Mouse (Mus musculus): ENCODE results near the gene Spsb2. TPM values are rescaled to one million over a fixed set of nuclear protein-coding genes. Genes with fewer than 3 reads are reported as not detected.
"Not testable (repeated sequence)": the region's sequence is repeated elsewhere in the genome, so short reads cannot be mapped to it uniquely, and the experiment has no call there.

Gene Spsb2
- polyA plus RNA-seq, 1 experiment from 2014 or later = 8.6 TPM

- no peak overlapping the region for H3K4me2 ChIP-seq (ENCODE audit: low read depth, low read length)
- H3K9ac ChIP-seq (ENCODE audit: low read depth, low read length) = no peak overlapping the region
- ATAC-seq (ENCODE audit: low read depth) = no peak
- H3K9me3 ChIP-seq (replicated peaks; ENCODE audit: control insufficient read depth, low read length) = no peaks in the 10 kb centered on the region
- H3K27ac ChIP-seq (ENCODE audit: low read length) = no peak overlapping the region
- WGBS (ENCODE audit: insufficient replicate concordance) = 74% methylated on average over 5 of the region's 5 CpGs
- H3K4me3 ChIP-seq (ENCODE audit: low read depth, low read length) = no peak overlapping the region
- H3K27me3 ChIP-seq (ENCODE audit: control insufficient read depth, insufficient read depth, low read depth, low read length) = no peaks in the 10 kb centered on the region
- peaks cover 56% of the 10 kb centered on the region for H3K36me3 ChIP-seq (ENCODE audit: control insufficient read depth, insufficient read depth)
- no peaks in the 10 kb centered on the region for H3K4me1 ChIP-seq (ENCODE audit: control insufficient read depth, low read depth, low read length)
Measured at GRCm38 (mm10) chr6:124820891-124821290, 12.4 kb downstream of the Spsb2 start.

GRCm38 (mm10) chr6:124822049-124822448 lies 13.6 kb downstream of the Spsb2 start:
- ATAC-seq (ENCODE audit: low read depth) = no peak
- H3K27me3 ChIP-seq (ENCODE audit: control insufficient read depth, insufficient read depth, low read depth, low read length) = no peaks in the 10 kb centered on the region
- H3K4me1 ChIP-seq (ENCODE audit: control insufficient read depth, low read depth, low read length) = no peaks in the 10 kb centered on the region
- H3K4me2 ChIP-seq (ENCODE audit: low read depth, low read length) = no peak overlapping the region
- WGBS (ENCODE audit: insufficient replicate concordance) = 86% methylated on average over 4 of the region's 4 CpGs
- no peak overlapping the region for H3K27ac ChIP-seq (ENCODE audit: low read length)
- H3K9me3 ChIP-seq (replicated peaks; ENCODE audit: control insufficient read depth, low read length) = no peaks in the 10 kb centered on the region
- H3K4me3 ChIP-seq (ENCODE audit: low read depth, low read length) = no peak overlapping the region
- H3K36me3 ChIP-seq (ENCODE audit: control insufficient read depth, insufficient read depth) = peaks cover 58% of the 10 kb centered on the region
- H3K9ac ChIP-seq (ENCODE audit: low read depth, low read length) = no peak overlapping the region

- H3K4me3 ChIP-seq (ENCODE audit: low read depth, low read length) = peak overlapping the region; percentile 81
- H3K4me1 ChIP-seq (ENCODE audit: control insufficient read depth, low read depth, low read length) = peaks cover 18% of the 10 kb centered on the region
- no peak for ATAC-seq (ENCODE audit: low read depth)
- H3K4me2 ChIP-seq (ENCODE audit: low read depth, low read length) = peak overlapping the region; percentile 96
- peaks cover 45% of the 10 kb centered on the region for H3K36me3 ChIP-seq (ENCODE audit: control insufficient read depth, insufficient read depth)
- peak overlapping the region; percentile 62 for H3K9ac ChIP-seq (ENCODE audit: low read depth, low read length)
- H3K9me3 ChIP-seq (replicated peaks; ENCODE audit: control insufficient read depth, low read length) = no peaks in the 10 kb centered on the region
- 16% methylated on average over 10 of the region's 10 CpGs for WGBS (ENCODE audit: insufficient replicate concordance)
- peak overlapping the region; percentile 51 for H3K27ac ChIP-seq (ENCODE audit: low read length)
- H3K27me3 ChIP-seq (ENCODE audit: control insufficient read depth, insufficient read depth, low read depth, low read length) = no peaks in the 10 kb centered on the region
Measured at GRCm38 (mm10) chr6:124828101-124828592, 19.7 kb downstream of the Spsb2 start.

- WGBS (ENCODE audit: insufficient replicate concordance) = under 1% methylated on average over 53 of the region's 55 CpGs
- H3K4me3 ChIP-seq (ENCODE audit: low read depth, low read length) = peak within 1 kb of the TSS; percentile 81
- no peaks in the 10 kb centered on the region for H3K9me3 ChIP-seq (replicated peaks; ENCODE audit: control insufficient read depth, low read length)
- H3K27me3 ChIP-seq (ENCODE audit: control insufficient read depth, insufficient read depth, low read depth, low read length) = no peaks in the 10 kb centered on the region
- peak within 1 kb of the TSS; percentile 96 for H3K27ac ChIP-seq (ENCODE audit: low read length)
- peak within 1 kb of the TSS; percentile 89 for H3K9ac ChIP-seq (ENCODE audit: low read depth, low read length)
- ATAC-seq (ENCODE audit: low read depth) = peak; percentile 85
- H3K4me1 ChIP-seq (ENCODE audit: control insufficient read depth, low read depth, low read length) = peaks cover 18% of the 10 kb centered on the region
- peaks cover 45% of the 10 kb centered on the region for H3K36me3 ChIP-seq (ENCODE audit: control insufficient read depth, insufficient read depth)
- peak within 1 kb of the TSS; percentile 96 for H3K4me2 ChIP-seq (ENCODE audit: low read depth, low read length)
Measured at GRCm38 (mm10) chr6:124828868-124829798, 20.7 kb downstream of the Spsb2 start, which contains the start of the genes Usp5 and Cdca3. Gene Usp5 (minus strand): TSS chr6:124829484. Gene Cdca3 (plus strand): TSS chr6:124829547.

- H3K27me3 ChIP-seq (ENCODE audit: control insufficient read depth, insufficient read depth, low read depth, low read length) = no peaks in the 10 kb centered on the region
- H3K4me1 ChIP-seq (ENCODE audit: control insufficient read depth, low read depth, low read length) = peaks cover 18% of the 10 kb centered on the region
- H3K4me2 ChIP-seq (ENCODE audit: low read depth, low read length) = peak overlapping the region; percentile 73
- H3K9me3 ChIP-seq (replicated peaks; ENCODE audit: control insufficient read depth, low read length) = no peaks in the 10 kb centered on the region
- H3K4me3 ChIP-seq (ENCODE audit: low read depth, low read length) = peak overlapping the region; percentile 81
- peak; percentile 79 for ATAC-seq (ENCODE audit: low read depth)
- peak overlapping the region; percentile 89 for H3K9ac ChIP-seq (ENCODE audit: low read depth, low read length)
- WGBS (ENCODE audit: insufficient replicate concordance) = under 1% methylated on average over 38 of the region's 38 CpGs
- H3K27ac ChIP-seq (ENCODE audit: low read length) = peak overlapping the region; percentile 96
- H3K36me3 ChIP-seq (ENCODE audit: control insufficient read depth, insufficient read depth) = peaks cover 43% of the 10 kb centered on the region
Measured at GRCm38 (mm10) chr6:124829799-124830700, 21.6 kb downstream of the Spsb2 start.

DNA sequence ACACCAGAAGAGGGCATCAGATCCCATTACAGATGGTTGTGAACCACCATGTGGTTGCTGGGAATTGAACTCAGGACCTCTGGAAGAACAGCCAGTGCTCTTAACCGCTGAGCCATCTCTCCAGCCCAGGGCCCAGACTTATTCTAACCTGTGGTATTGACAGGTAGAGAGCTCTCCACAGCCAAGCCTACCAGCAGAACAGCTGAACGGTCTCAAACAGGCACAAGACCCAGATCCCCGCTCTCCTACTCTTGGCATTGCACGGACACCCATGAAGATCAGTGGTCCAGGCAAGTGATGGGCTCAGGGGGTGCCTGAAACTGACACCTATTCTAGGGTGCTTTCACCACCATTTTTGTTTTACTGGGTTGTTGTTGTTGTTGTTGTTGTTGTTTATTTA lies 22.7 kb downstream of the Spsb2 start:
- not testable (repeated sequence) for ATAC-seq (ENCODE audit: low read depth); H3K27ac ChIP-seq (ENCODE audit: low read length); H3K27me3 ChIP-seq (ENCODE audit: control insufficient read depth, insufficient read depth, low read depth, low read length); H3K9me3 ChIP-seq (replicated peaks; ENCODE audit: control insufficient read depth, low read length)
- peaks cover 37% of the 10 kb centered on the region for H3K36me3 ChIP-seq (ENCODE audit: control insufficient read depth, insufficient read depth)
- peak overlapping the region; percentile 81 for H3K4me3 ChIP-seq (ENCODE audit: low read depth, low read length)
- H3K9ac ChIP-seq (ENCODE audit: low read depth, low read length) = peak overlapping the region; percentile 89
- H3K4me2 ChIP-seq (ENCODE audit: low read depth, low read length) = peak overlapping the region; percentile 61
- peaks cover 18% of the 10 kb centered on the region for H3K4me1 ChIP-seq (ENCODE audit: control insufficient read depth, low read depth, low read length)
- WGBS (ENCODE audit: insufficient replicate concordance) = 94% methylated on average over 4 of the region's 4 CpGs

- WGBS (ENCODE audit: insufficient replicate concordance) = 94% methylated on average over 8 of the region's 8 CpGs
- H3K4me1 ChIP-seq (ENCODE audit: control insufficient read depth, low read depth, low read length) = peaks cover 18% of the 10 kb centered on the region
- H3K27me3 ChIP-seq (ENCODE audit: control insufficient read depth, insufficient read depth, low read depth, low read length) = no peaks in the 10 kb centered on the region
- H3K9ac ChIP-seq (ENCODE audit: low read depth, low read length) = no peak overlapping the region; the same call in 1 of the 2 replicates
- H3K4me3 ChIP-seq (ENCODE audit: low read depth, low read length) = peak overlapping the region; percentile 81
- no peak overlapping the region for H3K27ac ChIP-seq (ENCODE audit: low read length)
- no peaks in the 10 kb centered on the region for H3K9me3 ChIP-seq (replicated peaks; ENCODE audit: control insufficient read depth, low read length)
- H3K4me2 ChIP-seq (ENCODE audit: low read depth, low read length) = peak overlapping the region; percentile 61
- H3K36me3 ChIP-seq (ENCODE audit: control insufficient read depth, insufficient read depth) = peaks cover 35% of the 10 kb centered on the region
- no peak for ATAC-seq (ENCODE audit: low read depth)
Measured at GRCm38 (mm10) chr6:124831649-124832048, 23.2 kb downstream of the Spsb2 start.

GRCm38 (mm10) chr6:124834512-124835081 lies 26.1 kb downstream of the Spsb2 start:
- no peak overlapping the region for H3K4me3 ChIP-seq (ENCODE audit: low read depth, low read length)
- H3K36me3 ChIP-seq (ENCODE audit: control insufficient read depth, insufficient read depth) = peaks cover 35% of the 10 kb centered on the region
- H3K4me1 ChIP-seq (ENCODE audit: control insufficient read depth, low read depth, low read length) = peaks cover 8% of the 10 kb centered on the region
- no peaks in the 10 kb centered on the region for H3K9me3 ChIP-seq (replicated peaks; ENCODE audit: control insufficient read depth, low read length)
- H3K9ac ChIP-seq (ENCODE audit: low read depth, low read length) = no peak overlapping the region
- H3K27ac ChIP-seq (ENCODE audit: low read length) = no peak overlapping the region
- H3K4me2 ChIP-seq (ENCODE audit: low read depth, low read length) = no peak overlapping the region
- no peak for ATAC-seq (ENCODE audit: low read depth)
- WGBS (ENCODE audit: insufficient replicate concordance) = 70% methylated on average over 6 of the region's 6 CpGs
- H3K27me3 ChIP-seq (ENCODE audit: control insufficient read depth, insufficient read depth, low read depth, low read length) = peaks cover 5% of the 10 kb centered on the region; the same call in 1 of the 2 replicates
